Mouse (Mus musculus) hindbrain, postnatal 0 days (tissue): ENCODE data around the gene Gm29776. TPM values are rescaled to one million over a fixed set of nuclear protein-coding genes. Genes with fewer than 3 reads are reported as not detected.

Source experiments
- ATAC-seq: fragments of 200-750 bp; cut with Nextera tagmentation; 2 replicates; pipeline ENCODE4 v1.8.0; 2017; ENCODE audit warnings: mild to moderate bottlenecking, moderate TSS enrichment, moderate library complexity
- DNase-seq: peaks from one replicate; pipeline ENCODE4 v3.0.0-alpha.2; 2015; ENCODE audit warnings: low spot score
- H3K27ac ChIP-seq: fragments of 300-500 bp; sonication (generic); 2 replicates; pipeline ENCODE4 v1.5.1; 2014; ENCODE audit warnings: mild to moderate bottlenecking
- H3K27me3 ChIP-seq: fragments of 300-500 bp; sonication (generic); 2 replicates; pipeline ENCODE4 v1.6.1; 2014; ENCODE audit warnings: low read length, mixed read lengths; ENCODE audit not compliant: insufficient read depth
- H3K36me3 ChIP-seq: fragments of 300-500 bp; sonication (generic); 2 replicates; pipeline ENCODE4 v1.6.1; 2014; ENCODE audit warnings: low read length, mixed read lengths; ENCODE audit not compliant: insufficient read depth
- H3K4me1 ChIP-seq: fragments of 300-500 bp; sonication (generic); 2 replicates; pipeline ENCODE4 v1.6.1; 2014; ENCODE audit warnings: antibody characterized with exemption, low read length, mixed read lengths; ENCODE audit not compliant: insufficient read depth
- H3K4me2 ChIP-seq: fragments of 300-500 bp; sonication (generic); 2 replicates; pipeline ENCODE4 v1.6.1; 2014; ENCODE audit warnings: low read depth, mild to moderate bottlenecking, low read length, moderate library complexity, mixed read lengths
- H3K4me3 ChIP-seq: fragments of 300-500 bp; sonication (generic); 2 replicates; pipeline ENCODE4 v1.5.1; 2014; ENCODE audit warnings: low read length
- H3K9ac ChIP-seq: fragments of 300-500 bp; sonication (generic); replicated peaks from 2 replicates; pipeline ENCODE4 v1.6.1; 2014; ENCODE audit warnings: mild to moderate bottlenecking, low read length, moderate library complexity, mixed read lengths
- H3K9me3 ChIP-seq: fragments of 300-500 bp; sonication (generic); 2 replicates; pipeline ENCODE4 v1.6.1; 2016; ENCODE audit warnings: low read length, mixed read lengths
- CTCF ChIP-seq: IDR thresholded peaks from 2 replicates; pipeline ENCODE4 v1.5.1; 2016; ENCODE audit warnings: antibody characterized with exemption, control low read depth, low read depth
- WGBS: fragments of 180-500 bp; shearing (Covaris S2); extraction: QIAGEN DNeasy Blood & Tissue Kit; methylation state at CpG from one replicate; pipeline ENCODE4 v1.1.7; 2014; 5-methylcytosine and 5-hydroxymethylcytosine counted together
- polyA plus RNA-seq: library from polyadenylated mRNA; unstranded; fragments of >200 nt; fragmentation: Nextera tagmentation; extraction: Ambion mirVana; gene quantifications from 2 replicates; pipeline ENCODE4 v1.2.1, GENCODE M21; 2015
- total RNA-seq: library from RNA; depleted of rRNA; stranded (reverse); fragments of >200 nt; gene quantifications from 2 replicates; pipeline ENCODE4 v1.2.3, GENCODE M21; 2014

The Gm29776 gene
- total and polyA plus RNA-seq, 2 experiments from 2014 or later: 0.28 to 0.31 TPM

- peak; percentile 90 for TF ChIP-seq CTCF
- H3K36me3 ChIP-seq: no peaks in the 10 kb centered on the region
- peak overlapping the region; percentile 43; the same call in 1 of the 2 replicates for H3K9ac ChIP-seq
- peak overlapping the region; percentile 73; the same call in 1 of the 2 replicates for H3K27ac ChIP-seq
- H3K4me1 ChIP-seq: no peaks in the 10 kb centered on the region
- peak overlapping the region; percentile 37 for H3K4me3 ChIP-seq
- 2% methylated on average over 13 of the region's 13 CpGs for WGBS
- DNase-seq: peak; percentile 92
- peak; percentile 80 for ATAC-seq
- no peaks in the 10 kb centered on the region for H3K27me3 ChIP-seq
- peak overlapping the region; percentile 74 for H3K4me2 ChIP-seq
- no peaks in the 10 kb centered on the region for H3K9me3 ChIP-seq
These were observed 15.5 kb upstream of the Gm29776 start for GRCm38 (mm10) chr14:54714121-54714520.

- H3K27ac ChIP-seq: no peak overlapping the region
- DNase-seq: no peak
These were observed 14.2 kb upstream of the Gm29776 start for GRCm38 (mm10) chr14:54712861-54713260.

DNA sequence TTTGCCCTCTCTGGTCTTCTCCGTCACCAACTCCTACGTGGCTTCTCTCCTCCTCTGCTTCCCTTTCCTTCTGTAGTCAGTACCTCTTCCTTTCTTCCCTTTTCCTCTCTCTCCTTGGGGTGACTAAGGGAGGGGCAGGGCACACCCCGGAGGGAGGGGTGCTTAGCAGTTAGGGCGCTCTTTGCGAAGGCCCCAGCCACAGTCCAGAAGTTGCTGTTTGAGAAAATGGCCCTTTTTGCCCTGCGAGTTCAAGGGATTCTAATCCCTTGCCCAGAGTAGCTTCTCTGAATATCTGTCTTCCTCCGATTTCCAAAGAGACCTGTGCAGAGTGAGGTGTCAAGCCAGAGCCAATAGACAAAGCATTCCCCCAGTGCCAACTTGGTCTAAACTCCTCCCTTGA is 13.4 kb upstream of the Gm29776 start, which contains the start of gene Cebpe:
Gene Cebpe, minus strand, starts transcription at position 101 of the 400 bp plus-strand sequence.
- ATAC-seq: no peak

More at GRCm38 (mm10) chr14:54712861-54713260, 14.2 kb upstream of the Gm29776 start:
- TF ChIP-seq CTCF: no peak
- Histone ChIP-seq H3K27me3 (no peaks in the 10 kb centered on the region), H3K4me1 (no peaks in the 10 kb centered on the region), H3K4me3 (no peak overlapping the region), H3K9me3 (no peaks in the 10 kb centered on the region), H3K9ac (no peak overlapping the region), H3K36me3 (no peaks in the 10 kb centered on the region), H3K4me2 (no peak overlapping the region)
- ATAC-seq: no peak
- WGBS: 78% methylated on average over 8 of the region's 8 CpGs

GRCm38 (mm10) chr14:54709054-54709453 is 10.4 kb upstream of the Gm29776 start:
- H3K4me1 ChIP-seq: no peaks in the 10 kb centered on the region
- H3K4me3 ChIP-seq: no peak overlapping the region
- 88% methylated on average over 9 of the region's 9 CpGs for WGBS
- no peak overlapping the region for H3K9ac ChIP-seq
- ATAC-seq (no peak), DNase-seq (no peak)
- no peaks in the 10 kb centered on the region for H3K9me3 ChIP-seq
- no peak overlapping the region for H3K4me2 ChIP-seq
- no peaks in the 10 kb centered on the region for H3K36me3 ChIP-seq
- no peak for TF ChIP-seq CTCF
- no peak overlapping the region for H3K27ac ChIP-seq
- no peaks in the 10 kb centered on the region for H3K27me3 ChIP-seq

More for the DNA sequence above, 13.4 kb upstream of the Gm29776 start, which contains the start of gene Cebpe:
- Histone ChIP-seq H3K27ac (no peak within 1 kb of the TSS), H3K4me2 (no peak within 1 kb of the TSS), H3K9me3 (no peaks in the 10 kb centered on the region), H3K27me3 (no peaks in the 10 kb centered on the region), H3K4me3 (no peak within 1 kb of the TSS), H3K4me1 (no peaks in the 10 kb centered on the region), H3K36me3 (no peaks in the 10 kb centered on the region), H3K9ac (no peak within 1 kb of the TSS)
- WGBS: 85% methylated on average over 7 of the region's 7 CpGs
- DNase-seq: no peak
- no peak for TF ChIP-seq CTCF

GRCm38 (mm10) chr14:54706589-54707320 is 8.1 kb upstream of the Gm29776 start:
- H3K4me2 ChIP-seq: no peak overlapping the region
- DNase-seq (no peak), ATAC-seq (no peak)
- no peak for TF ChIP-seq CTCF
- no peaks in the 10 kb centered on the region for H3K36me3 ChIP-seq
- no peak overlapping the region for H3K4me3 ChIP-seq
- H3K4me1 ChIP-seq: no peaks in the 10 kb centered on the region
- H3K9me3 ChIP-seq: no peaks in the 10 kb centered on the region
- WGBS: 49% methylated on average over 16 of the region's 17 CpGs
- H3K27ac ChIP-seq: no peak overlapping the region
- H3K9ac ChIP-seq: no peak overlapping the region
- H3K27me3 ChIP-seq: no peaks in the 10 kb centered on the region

GRCm38 (mm10) chr14:54705844-54706243 is 7.2 kb upstream of the Gm29776 start:
- DNase-seq: no peak
- no peak for TF ChIP-seq CTCF
- Histone ChIP-seq H3K9ac (no peak overlapping the region), H3K9me3 (no peaks in the 10 kb centered on the region), H3K27me3 (no peaks in the 10 kb centered on the region), H3K4me3 (no peak overlapping the region), H3K4me2 (no peak overlapping the region), H3K4me1 (no peaks in the 10 kb centered on the region), H3K27ac (no peak overlapping the region), H3K36me3 (no peaks in the 10 kb centered on the region)
- 62% methylated on average over 5 of the region's 5 CpGs for WGBS
- ATAC-seq: no peak

DNA sequence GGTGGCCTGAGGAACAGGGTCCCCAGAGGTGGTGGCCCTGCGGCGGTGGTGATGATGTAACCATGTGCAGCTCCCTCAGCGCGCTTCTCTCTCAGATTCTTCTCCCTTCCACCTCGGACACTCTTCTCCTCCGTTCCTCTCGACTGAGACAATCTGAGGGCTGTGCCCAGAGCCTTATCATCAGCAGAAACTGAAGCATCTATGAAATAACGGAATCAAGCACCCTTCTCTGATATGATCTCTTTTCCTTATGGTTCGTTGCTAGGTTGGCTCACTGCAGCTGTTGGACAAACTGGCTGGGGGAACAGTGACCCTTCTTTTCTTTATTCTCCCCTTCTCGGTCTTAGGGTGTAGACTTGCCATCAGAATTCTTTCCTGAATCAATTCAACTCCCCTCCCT is 4.6 kb upstream of the Gm29776 start:
- H3K27me3 ChIP-seq: no peaks in the 10 kb centered on the region
- H3K27ac ChIP-seq: no peak overlapping the region
- no peak overlapping the region for H3K4me3 ChIP-seq
- ATAC-seq (no peak), DNase-seq (no peak)
- H3K36me3 ChIP-seq: no peaks in the 10 kb centered on the region
- 67% methylated on average over 10 of the region's 10 CpGs for WGBS
- H3K4me2 ChIP-seq: no peak overlapping the region
- no peak for TF ChIP-seq CTCF
- H3K4me1 ChIP-seq: no peaks in the 10 kb centered on the region
- no peak overlapping the region for H3K9ac ChIP-seq
- H3K9me3 ChIP-seq: no peaks in the 10 kb centered on the region
